Mouse (Mus musculus) MEL (cell line): ENCODE data around the gene Zfp26. TPM values are rescaled to one million over a fixed set of nuclear protein-coding genes. Genes with fewer than 3 reads are reported as not detected.
A peak's percentile ranks its signal among the peaks of the same experiment; 100 is the strongest.

Experiments used
- DNase-seq: peaks from one replicate; pipeline ENCODE4 v3.0.0; 2011; ENCODE audit warnings: low read depth, low spot score
- H3K27ac ChIP-seq: 2 replicates; pipeline ENCODE4 v1.5.1; 2012; ENCODE audit warnings: low read depth, mild to moderate bottlenecking, control low read depth, low read length, moderate library complexity; ENCODE audit not compliant: control insufficient read depth
- H3K27me3 ChIP-seq, 2 experiments: fragments of 150-350 bp in 1 of 2; sonication (generic) in 1 of 2; 2 replicates each; pipeline ENCODE4 v1.6.1; 2012; ENCODE audit warnings: low read length in 2 of 2, mild to moderate bottlenecking in 2 of 2, improper control_type of control experiment in 1 of 2, moderate library complexity in 1 of 2; ENCODE audit not compliant: insufficient read depth in 2 of 2, control insufficient read depth in 1 of 2
- H3K36me3 ChIP-seq, 2 experiments: 2 replicates each; pipeline ENCODE4 v1.6.1; 2012 to 2014; ENCODE audit warnings: low read length in 2 of 2, improper control_type of control experiment in 1 of 2, inconsistent platforms in 1 of 2, mild to moderate bottlenecking in 1 of 2; ENCODE audit not compliant: insufficient read depth in 2 of 2, control insufficient read depth in 1 of 2
- H3K4me1 ChIP-seq, 2 experiments: fragments of 150-350 bp in 1 of 2; sonication (generic) in 1 of 2; 2 replicates each; pipeline ENCODE4 v1.6.1; 2012; ENCODE audit warnings: low read length in 2 of 2, improper control_type of control experiment in 1 of 2, mild to moderate bottlenecking in 1 of 2; ENCODE audit not compliant: insufficient read depth in 2 of 2, control insufficient read depth in 1 of 2
- H3K4me3 ChIP-seq, 2 experiments: fragments of 150-350 bp in 1 of 2; sonication (generic) in 1 of 2; 2 replicates each; pipeline ENCODE4 v1.5.1; 2012; ENCODE audit warnings: low read depth in 2 of 2, low read length in 2 of 2, mild to moderate bottlenecking in 2 of 2, moderate library complexity in 2 of 2, control low read depth in 1 of 2, improper control_type of control experiment in 1 of 2; ENCODE audit not compliant: control insufficient read depth in 1 of 2, insufficient read depth in 1 of 2
- H3K79me2 ChIP-seq: 2 replicates; pipeline ENCODE4 v1.6.1; 2012; ENCODE audit warnings: mild to moderate bottlenecking, low read length, moderate library complexity; ENCODE audit not compliant: control insufficient read depth, poor library complexity, insufficient read depth
- H3K9ac ChIP-seq: 2 replicates; pipeline ENCODE4 v1.6.1; 2012; ENCODE audit warnings: low read depth, mild to moderate bottlenecking, control low read depth, low read length, moderate library complexity; ENCODE audit not compliant: control insufficient read depth, poor library complexity, severe bottlenecking
- H3K9me3 ChIP-seq: fragments of 150-350 bp; sonication (generic); replicated peaks from 2 replicates; pipeline ENCODE4 v1.6.1; 2012; ENCODE audit warnings: mild to moderate bottlenecking, low read length, improper control_type of control experiment, moderate library complexity; ENCODE audit not compliant: insufficient read depth
- BHLHE40 ChIP-seq: IDR thresholded peaks from 2 replicates; pipeline ENCODE4 v1.6.1; 2012; ENCODE audit warnings: low read depth, mild to moderate bottlenecking, inconsistent platforms, low read length, improper control_type of control experiment, borderline replicate concordance
- CHD1 ChIP-seq: IDR thresholded peaks from 2 replicates; pipeline ENCODE4 v1.6.1; 2012; ENCODE audit warnings: low read depth, mild to moderate bottlenecking, inconsistent platforms, low read length, improper control_type of control experiment
- CTCF ChIP-seq, 3 experiments: IDR thresholded peaks in 2 of 3; conservative IDR thresholded peaks in 1 of 3; 2 replicates each; pipeline ENCODE4 v1.5.1; 2011 to 2012; ENCODE audit warnings: low read length in 3 of 3, low read depth in 2 of 3, mild to moderate bottlenecking in 2 of 3, improper control_type of control experiment in 1 of 3, inconsistent platforms in 1 of 3, mixed read lengths in 1 of 3, moderate library complexity in 1 of 3; ENCODE audit not compliant: control insufficient read depth in 1 of 3, insufficient read depth in 1 of 3, poor library complexity in 1 of 3, severe bottlenecking in 1 of 3
- E2F4 ChIP-seq: IDR thresholded peaks from 2 replicates; pipeline ENCODE4 v1.6.1; 2011; ENCODE audit warnings: low read depth, low read length, improper control_type of control experiment, borderline replicate concordance
- ELF1 ChIP-seq: IDR thresholded peaks from 2 replicates; pipeline ENCODE4 v1.6.1; 2014; ENCODE audit warnings: low read depth, mild to moderate bottlenecking, inconsistent platforms, low read length, improper control_type of control experiment, moderate library complexity
- EP300 ChIP-seq, 2 experiments: IDR thresholded peaks; 2 replicates each; pipeline ENCODE4 v1.6.1; 2011; ENCODE audit warnings: improper control_type of control experiment in 2 of 2, low read length in 2 of 2, low read depth in 1 of 2, mild to moderate bottlenecking in 1 of 2
- GABPA ChIP-seq: IDR thresholded peaks from 2 replicates; pipeline ENCODE4 v1.6.1; 2012; ENCODE audit warnings: low read depth, mild to moderate bottlenecking, inconsistent platforms, low read length, improper control_type of control experiment, moderate library complexity
- JUND ChIP-seq: IDR thresholded peaks from 2 replicates; pipeline ENCODE4 v1.6.1; 2011; ENCODE audit warnings: low read depth, mild to moderate bottlenecking, improper control_type of control experiment, low read length
- KAT2A ChIP-seq: conservative IDR thresholded peaks from 2 replicates; pipeline ENCODE4 v1.6.1; 2012; ENCODE audit warnings: low read depth, low read length, improper control_type of control experiment, inconsistent platforms
- MAFK ChIP-seq: IDR thresholded peaks from 2 replicates; pipeline ENCODE4 v1.6.1; 2011; ENCODE audit warnings: low read depth, mild to moderate bottlenecking, low read length, improper control_type of control experiment, borderline replicate concordance
- MAZ ChIP-seq: IDR thresholded peaks from 2 replicates; pipeline ENCODE4 v1.6.1; 2012; ENCODE audit warnings: low read depth, mild to moderate bottlenecking, inconsistent platforms, low read length, improper control_type of control experiment
- MEF2A ChIP-seq: IDR thresholded peaks from 2 replicates; pipeline ENCODE4 v1.6.1; 2014; ENCODE audit warnings: low read depth, mild to moderate bottlenecking, inconsistent platforms, low read length, improper control_type of control experiment; ENCODE audit not compliant: poor library complexity, insufficient replicate concordance, severe bottlenecking; ENCODE audit errors: extremely low read depth
- MXI1 ChIP-seq: IDR thresholded peaks from 2 replicates; pipeline ENCODE4 v1.6.1; 2011; ENCODE audit warnings: mild to moderate bottlenecking, low read depth, low read length, improper control_type of control experiment
- MYB ChIP-seq: IDR thresholded peaks from 2 replicates; pipeline ENCODE4 v1.6.1; 2011; ENCODE audit warnings: mild to moderate bottlenecking, low read depth, low read length, improper control_type of control experiment
- MYC ChIP-seq: IDR thresholded peaks from 2 replicates; pipeline ENCODE4 v1.6.1; 2011; ENCODE audit warnings: low read depth, mild to moderate bottlenecking, low read length, improper control_type of control experiment, moderate library complexity
- NELFE ChIP-seq: IDR thresholded peaks from 2 replicates; pipeline ENCODE4 v1.6.1; 2011; ENCODE audit warnings: low read depth, low read length, improper control_type of control experiment
- NRF1 ChIP-seq: IDR thresholded peaks from 2 replicates; pipeline ENCODE4 v1.6.1; 2014; ENCODE audit warnings: low read depth, mild to moderate bottlenecking, inconsistent platforms, low read length, improper control_type of control experiment, moderate library complexity; ENCODE audit not compliant: poor library complexity, insufficient read depth, severe bottlenecking
- POLR2AphosphoS2 ChIP-seq: IDR thresholded peaks from 2 replicates; pipeline ENCODE4 v1.6.1; 2011; ENCODE audit warnings: low read length, improper control_type of control experiment
- POLR2AphosphoS5 ChIP-seq: IDR thresholded peaks from 2 replicates; pipeline ENCODE4 v1.6.1; 2012; ENCODE audit warnings: low read depth, borderline replicate concordance, mild to moderate bottlenecking, inconsistent platforms, low read length, moderate library complexity, mixed read lengths
- RAD21 ChIP-seq: IDR thresholded peaks from 2 replicates; pipeline ENCODE4 v1.6.1; 2011; ENCODE audit warnings: mild to moderate bottlenecking, low read depth, low read length, improper control_type of control experiment
- SIN3A ChIP-seq: IDR thresholded peaks from 2 replicates; pipeline ENCODE4 v1.6.1; 2012; ENCODE audit warnings: low read length, improper control_type of control experiment, inconsistent platforms
- SMC3 ChIP-seq: IDR thresholded peaks from 2 replicates; pipeline ENCODE4 v1.6.1; 2011; ENCODE audit warnings: low read depth, low read length, improper control_type of control experiment
- TAL1 ChIP-seq: IDR thresholded peaks from 2 replicates; pipeline ENCODE4 v1.6.1; 2012; ENCODE audit warnings: mild to moderate bottlenecking, inconsistent platforms, low read length, moderate library complexity, mixed read lengths
- TCF12 ChIP-seq: IDR thresholded peaks from 2 replicates; pipeline ENCODE4 v1.6.1; 2014; ENCODE audit warnings: low read depth, mild to moderate bottlenecking, inconsistent platforms, low read length, improper control_type of control experiment, moderate library complexity
- USF1 ChIP-seq: IDR thresholded peaks from 2 replicates; pipeline ENCODE4 v1.6.1; 2014; ENCODE audit warnings: low read depth, mild to moderate bottlenecking, inconsistent platforms, low read length, improper control_type of control experiment, moderate library complexity
- USF2 ChIP-seq, 2 experiments: IDR thresholded peaks; 2 replicates each; pipeline ENCODE4 v1.6.1; 2011 to 2012; ENCODE audit warnings: improper control_type of control experiment in 2 of 2, low read length in 2 of 2, borderline replicate concordance in 1 of 2, inconsistent platforms in 1 of 2, low read depth in 1 of 2, mild to moderate bottlenecking in 1 of 2; ENCODE audit not compliant: insufficient read depth in 1 of 2
- ZC3H11A ChIP-seq: IDR thresholded peaks from 2 replicates; pipeline ENCODE4 v1.6.1; 2012; ENCODE audit warnings: low read depth, mild to moderate bottlenecking, inconsistent platforms, low read length, improper control_type of control experiment
- ZKSCAN1 ChIP-seq: IDR thresholded peaks from 2 replicates; pipeline ENCODE4 v1.6.1; 2012; ENCODE audit warnings: low read depth, mild to moderate bottlenecking, inconsistent platforms, low read length, improper control_type of control experiment, moderate library complexity
- ZMIZ1 ChIP-seq: IDR thresholded peaks from 2 replicates; pipeline ENCODE4 v1.6.1; 2012; ENCODE audit warnings: low read depth, mild to moderate bottlenecking, inconsistent platforms, low read length, improper control_type of control experiment, moderate library complexity
- ZNF384 ChIP-seq: IDR thresholded peaks from 2 replicates; pipeline ENCODE4 v1.6.1; 2012; ENCODE audit warnings: low read depth, mild to moderate bottlenecking, inconsistent platforms, low read length, improper control_type of control experiment
- polyA plus RNA-seq, 2 experiments: library from polyadenylated mRNA; stranded (reverse) in 1 of 2; unstranded in 1 of 2; fragments of >175 nt in 1 of 2; fragments of >200 nt in 1 of 2; gene quantifications; 2 replicates each; pipeline versions ENCODE4 v1.2.1 to v1.2.4; 2012; ENCODE audit warnings: low replicate concordance in 2 of 2, low read depth in 1 of 2; ENCODE audit not compliant: insufficient read length in 2 of 2, insufficient read depth in 1 of 2, missing spikeins in 1 of 2
- total RNA-seq: library from RNA; depleted of rRNA; stranded (reverse); fragments of 300-350 nt; gene quantifications from 2 replicates; pipeline ENCODE4 v1.2.3, GENCODE M21; 2012

Zfp26 gene
- total and polyA plus RNA-seq, 3 experiments = 18.5 to 55.4 (median 52.5) TPM

DNA sequence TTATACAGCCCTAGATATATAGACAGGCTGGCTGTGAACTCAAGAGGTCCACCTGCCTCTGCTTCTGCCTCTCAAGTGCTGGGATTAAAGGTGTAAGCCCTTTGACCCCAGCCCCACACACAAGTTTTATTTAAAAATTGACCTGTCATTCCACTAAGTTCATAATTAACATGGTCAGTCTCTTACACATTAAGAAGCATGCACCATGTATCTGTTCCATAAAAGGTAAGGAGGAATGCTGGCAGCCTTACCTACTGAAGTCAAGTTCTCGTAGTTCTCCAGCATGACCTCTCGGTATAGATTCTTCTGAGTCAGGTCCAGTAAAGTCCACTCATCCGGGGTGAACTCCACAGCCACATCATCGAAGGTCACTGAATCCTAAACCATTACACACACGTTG is 44.8 kb upstream of the Zfp26 start:
- no peaks in the 10 kb centered on the region for H3K9me3 ChIP-seq
- no peak for TF ChIP-seq POLR2AphosphoS5
- DNase-seq = no peak
- no peak overlapping the region for H3K27ac ChIP-seq
- H3K4me1 ChIP-seq = peaks cover under 1 to 3% of the 10 kb centered on the region in 2 experiments; a peak in 2 of 4 replicates
- no peak overlapping the region for H3K9ac ChIP-seq
- H3K36me3 ChIP-seq = peaks cover 2 to 78% of the 10 kb centered on the region in 2 experiments
- H3K79me2 ChIP-seq = no peaks in the 10 kb centered on the region
- H3K27me3 ChIP-seq = no peaks in the 10 kb centered on the region
- H3K4me3 ChIP-seq = no peak overlapping the region

DNA sequence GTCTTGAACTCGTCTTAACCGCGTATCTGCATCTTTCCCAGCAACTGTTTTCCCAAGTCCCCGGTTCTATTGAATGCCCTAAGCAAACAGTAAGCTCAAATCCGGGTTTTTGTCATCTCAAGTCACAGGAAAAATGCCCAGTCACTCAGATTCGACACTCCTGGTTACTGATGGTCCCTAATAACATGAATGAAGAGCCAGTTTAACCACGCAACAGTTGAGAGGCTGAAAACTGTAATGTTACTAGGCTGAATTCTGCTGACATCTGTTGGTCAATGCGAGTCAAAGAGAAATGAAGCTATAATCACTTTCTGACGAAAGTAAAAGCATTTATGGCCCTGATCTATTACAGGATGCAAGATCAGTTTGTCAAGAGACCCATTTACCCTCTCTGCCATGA is 33.3 kb upstream of the Zfp26 start:
- H3K27me3 ChIP-seq = no peaks in the 10 kb centered on the region
- H3K9ac ChIP-seq = peak overlapping the region; percentile 71
- H3K27ac ChIP-seq = peak overlapping the region; percentile 78
- peaks cover 20% of the 10 kb centered on the region for H3K79me2 ChIP-seq
- peak overlapping the region; percentile 74 to 75 for H3K4me3 ChIP-seq
- no peaks in the 10 kb centered on the region for H3K9me3 ChIP-seq
- peak; percentile 73 for DNase-seq
- peaks cover 6 to 11% of the 10 kb centered on the region in 2 experiments for H3K4me1 ChIP-seq
- H3K36me3 ChIP-seq = peaks cover 22 to 24% of the 10 kb centered on the region in 2 experiments
- TF ChIP-seq GABPA (0 out of 2 replicates have a peak, but pooled peaks have one; percentile 50), BHLHE40 (peak; percentile 46; the same call in 1 of the 2 replicates), MEF2A (no peak), SMC3 (peak; percentile 59), EP300 (IDR thresholded peaks at IDR 0.05; ENCODE audit: low read depth in 1 of 2, low read length in 2 of 2) (peak; percentile 35 to 37; a peak in 2 of 4 replicates), POLR2AphosphoS5 (no peak), MAZ (no peak), ZKSCAN1 (no peak), NELFE (no peak), TCF12 (no peak), ELF1 (no peak), USF2 (IDR thresholded peaks at IDR 0.05; ENCODE audit: borderline replicate concordance in 1 of 2, insufficient read depth in 1 of 2, low read depth in 1 of 2, low read length in 2 of 2) (0 out of 4 replicates have a peak, but pooled peaks of 1 of the 2 experiments have one; percentile 31), NRF1 (no peak), TAL1 (no peak), MXI1 (no peak; the same call in 1 of the 2 replicates), MYC (no peak), MAFK (0 out of 2 replicates have a peak, but pooled peaks have one; percentile 22), KAT2A (no peak), RAD21 (peak; percentile 53), ZC3H11A (no peak), JUND (no peak), POLR2AphosphoS2 (no peak), ZNF384 (no peak), USF1 (no peak; the same call in 1 of the 2 replicates), E2F4 (no peak; the same call in 1 of the 2 replicates), MYB (0 out of 2 replicates have a peak, but pooled peaks have one; percentile 33), CHD1 (no peak), ZMIZ1 (no peak), CTCF (IDR thresholded peaks at IDR 0.05 in 2 of 3, conservative IDR thresholded peaks at IDR 0.05 in 1 of 3; ENCODE audit: control insufficient read depth in 1 of 3, insufficient read depth in 1 of 3, low read depth in 2 of 3, low read length in 3 of 3, poor library complexity in 1 of 3, severe bottlenecking in 1 of 3) (peak in 1 of 3 experiments; percentile 53; a peak in 2 of 6 replicates), SIN3A (no peak; the same call in 1 of the 2 replicates)
